Mouse (Mus musculus) midbrain, embryonic 15.5 days (tissue): ENCODE results near the gene Tanc2. TPM values are rescaled to one million over a fixed set of nuclear protein-coding genes. Genes with fewer than 3 reads are reported as not detected.
A peak's percentile ranks its signal among the peaks of the same experiment; 100 is the strongest.

Source experiments
- ATAC-seq: fragments of 200-750 bp; cut with Nextera tagmentation; replicated peaks from 2 replicates; pipeline ENCODE4 v1.8.0; 2017; ENCODE audit warnings: moderate TSS enrichment
- H3K27ac ChIP-seq: fragments of 300-500 bp; sonication (generic); 2 replicates; pipeline ENCODE4 v1.5.1; 2015; ENCODE audit warnings: mild to moderate bottlenecking, inconsistent platforms
- H3K27me3 ChIP-seq: fragments of 300-500 bp; sonication (generic); replicated peaks from 2 replicates; pipeline ENCODE4 v1.6.1; 2015; ENCODE audit warnings: inconsistent platforms
- H3K36me3 ChIP-seq: fragments of 300-500 bp; sonication (generic); replicated peaks from 2 replicates; pipeline ENCODE4 v1.6.1; 2015; ENCODE audit warnings: inconsistent platforms
- H3K4me1 ChIP-seq: fragments of 300-500 bp; sonication (generic); 2 replicates; pipeline ENCODE4 v1.6.1; 2015; ENCODE audit warnings: inconsistent platforms
- H3K4me2 ChIP-seq: fragments of 300-500 bp; sonication (generic); 2 replicates; pipeline ENCODE4 v1.6.1; 2015; ENCODE audit warnings: inconsistent platforms, mild to moderate bottlenecking, moderate library complexity
- H3K4me3 ChIP-seq: fragments of 300-500 bp; sonication (generic); 2 replicates; pipeline ENCODE4 v1.5.1; 2015; ENCODE audit warnings: mild to moderate bottlenecking, inconsistent platforms
- H3K9ac ChIP-seq: fragments of 300-500 bp; sonication (generic); 2 replicates; pipeline ENCODE4 v1.6.1; 2015; ENCODE audit warnings: mild to moderate bottlenecking, inconsistent platforms
- H3K9me3 ChIP-seq: fragments of 300-500 bp; sonication (generic); 2 replicates; pipeline ENCODE4 v1.6.1; 2016; ENCODE audit warnings: inconsistent platforms
- WGBS: fragments of 180-500 bp; shearing (Covaris S2); methylation state at CpG from one replicate; pipeline ENCODE4 v1.1.7; 2015; ENCODE audit warnings: mixed read lengths; 5-methylcytosine and 5-hydroxymethylcytosine counted together
- polyA plus RNA-seq: library from polyadenylated mRNA; unstranded; fragments of >200 nt; fragmentation: Nextera tagmentation; extraction: Ambion mirVana; gene quantifications from 2 replicates; pipeline ENCODE4 v1.2.1, GENCODE M21; 2015

The Tanc2 gene
- polyA plus RNA-seq, 1 experiment from 2014 or later: 52.8 TPM

DNA sequence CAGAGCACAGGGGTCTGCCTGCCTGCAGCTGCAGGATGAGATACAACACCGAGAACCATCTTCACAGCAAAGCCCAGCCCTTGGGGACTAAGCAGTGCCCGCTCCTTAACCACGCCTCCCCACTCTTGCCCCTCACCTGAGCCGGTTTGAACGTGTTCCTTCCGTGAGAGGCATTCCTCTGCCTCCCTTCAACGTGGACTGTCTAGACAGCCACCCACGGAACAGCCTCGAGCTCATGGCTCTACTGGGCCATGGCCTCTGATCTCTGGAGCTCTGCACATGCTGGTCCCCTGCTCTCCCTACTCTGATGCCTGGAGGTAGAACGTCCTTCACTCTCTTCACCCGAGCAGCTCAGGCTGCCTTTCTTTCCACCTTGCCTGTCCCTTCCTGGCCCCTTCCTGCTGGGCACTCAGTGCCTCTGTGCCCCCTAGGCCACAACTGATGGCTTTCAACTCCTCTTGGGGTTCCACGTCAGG, 363.2 kb downstream of the Tanc2 start, which contains the start of gene Cyb561:
TSS of gene Cyb561 (minus strand) at position 426 of the 476 bp plus-strand sequence.
- Histone ChIP-seq H3K4me3 (no peak within 1 kb of the TSS), H3K9ac (no peak within 1 kb of the TSS), H3K9me3 (no peaks in the 10 kb centered on the region), H3K36me3 (no peaks in the 10 kb centered on the region), H3K4me2 (no peak within 1 kb of the TSS), H3K4me1 (no peaks in the 10 kb centered on the region), H3K27me3 (no peaks in the 10 kb centered on the region), H3K27ac (no peak within 1 kb of the TSS)
- ATAC-seq: no peak
- 84% methylated on average over 12 of the region's 12 CpGs for WGBS

DNA sequence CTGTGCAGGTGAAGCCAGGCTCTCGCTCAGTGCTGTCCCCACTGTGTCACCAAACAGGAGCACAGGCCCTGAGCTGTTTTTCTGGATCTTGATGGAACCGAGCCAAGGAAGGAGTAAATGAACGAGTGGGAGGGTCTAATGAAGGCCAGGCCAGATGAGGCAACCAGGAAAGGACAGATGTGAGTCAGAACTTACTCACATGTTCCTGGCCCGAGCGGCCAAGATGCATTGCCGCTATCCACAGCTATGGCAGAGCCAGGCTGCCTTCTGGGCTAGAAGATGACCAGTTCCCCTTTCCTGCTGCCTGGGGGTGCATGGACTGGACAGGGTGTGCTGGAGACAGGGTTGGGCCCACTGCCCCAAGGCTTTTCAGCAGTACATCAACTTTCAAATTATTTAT, 363.6 kb downstream of the Tanc2 start:
- H3K27me3 ChIP-seq: no peaks in the 10 kb centered on the region
- H3K9ac ChIP-seq: no peak overlapping the region
- no peak overlapping the region for H3K4me3 ChIP-seq
- no peaks in the 10 kb centered on the region for H3K9me3 ChIP-seq
- H3K27ac ChIP-seq: no peak overlapping the region
- H3K4me1 ChIP-seq: no peaks in the 10 kb centered on the region
- H3K4me2 ChIP-seq: no peak overlapping the region
- no peak for ATAC-seq
- 90% methylated on average over 6 of the region's 6 CpGs for WGBS
- no peaks in the 10 kb centered on the region for H3K36me3 ChIP-seq

DNA sequence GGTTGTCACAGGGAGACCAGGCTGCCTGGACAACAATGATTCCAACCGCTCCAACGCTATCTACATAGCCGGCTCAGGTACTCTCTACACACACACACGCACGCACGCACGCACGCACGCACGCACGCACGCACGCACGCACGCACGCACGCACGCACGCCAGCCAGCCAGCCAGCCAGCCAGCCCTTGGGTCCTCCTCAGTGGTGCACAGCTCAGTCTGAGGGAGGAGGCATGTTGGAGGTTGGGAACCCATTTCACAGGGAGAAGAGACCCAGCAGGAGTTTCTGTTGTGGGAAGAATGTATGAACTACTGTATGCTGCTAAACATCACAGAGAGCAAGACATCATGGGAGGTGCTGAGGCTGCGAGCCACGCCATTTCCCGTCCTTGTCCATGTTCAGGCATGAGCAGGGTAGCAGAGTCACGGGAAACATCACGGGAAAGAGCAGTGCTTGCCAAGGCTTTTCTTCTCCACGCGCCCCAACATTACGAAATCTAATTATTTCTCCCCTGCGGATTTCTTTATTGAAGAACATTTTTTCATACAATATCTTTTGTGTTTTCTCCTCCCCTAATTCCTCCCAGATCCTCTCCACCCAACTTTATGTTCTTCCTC, 366.1 kb downstream of the Tanc2 start:
- no peak for ATAC-seq

DNA sequence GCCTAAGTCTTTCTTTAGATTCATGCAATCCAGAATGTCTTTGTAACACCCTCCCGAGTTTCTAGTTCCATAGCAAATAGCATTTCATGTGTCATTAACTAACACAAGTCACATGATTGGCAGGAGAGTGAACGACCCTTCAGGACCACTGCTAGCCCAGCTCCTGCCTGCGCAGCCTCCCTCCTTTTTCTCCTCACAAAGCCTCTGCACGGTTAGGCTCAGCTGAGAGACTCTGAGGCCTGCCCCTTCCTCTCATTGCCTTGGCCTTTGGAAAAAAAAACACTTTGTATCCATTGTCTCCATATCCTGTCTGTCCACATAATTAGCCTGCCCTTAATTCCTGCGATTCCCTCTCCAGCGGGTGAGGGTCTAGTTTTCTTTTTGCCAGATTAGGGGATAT, 367.7 kb downstream of the Tanc2 start:
- H3K27ac ChIP-seq: no peak overlapping the region
- H3K4me3 ChIP-seq: no peak overlapping the region
- H3K4me2 ChIP-seq: no peak overlapping the region
- no peaks in the 10 kb centered on the region for H3K9me3 ChIP-seq
- H3K36me3 ChIP-seq: no peaks in the 10 kb centered on the region
- WGBS: 40% methylated on average over 6 of the region's 6 CpGs
- no peak overlapping the region for H3K9ac ChIP-seq
- no peak for ATAC-seq
- no peaks in the 10 kb centered on the region for H3K27me3 ChIP-seq
- H3K4me1 ChIP-seq: no peaks in the 10 kb centered on the region

More for the DNA sequence above, 366.1 kb downstream of the Tanc2 start:
- WGBS: 85% methylated on average over 28 of the region's 28 CpGs
- Histone ChIP-seq H3K9ac (no peak overlapping the region), H3K4me3 (no peak overlapping the region), H3K9me3 (no peaks in the 10 kb centered on the region), H3K27ac (no peak overlapping the region), H3K4me2 (no peak overlapping the region), H3K27me3 (no peaks in the 10 kb centered on the region), H3K4me1 (no peaks in the 10 kb centered on the region), H3K36me3 (no peaks in the 10 kb centered on the region)

DNA sequence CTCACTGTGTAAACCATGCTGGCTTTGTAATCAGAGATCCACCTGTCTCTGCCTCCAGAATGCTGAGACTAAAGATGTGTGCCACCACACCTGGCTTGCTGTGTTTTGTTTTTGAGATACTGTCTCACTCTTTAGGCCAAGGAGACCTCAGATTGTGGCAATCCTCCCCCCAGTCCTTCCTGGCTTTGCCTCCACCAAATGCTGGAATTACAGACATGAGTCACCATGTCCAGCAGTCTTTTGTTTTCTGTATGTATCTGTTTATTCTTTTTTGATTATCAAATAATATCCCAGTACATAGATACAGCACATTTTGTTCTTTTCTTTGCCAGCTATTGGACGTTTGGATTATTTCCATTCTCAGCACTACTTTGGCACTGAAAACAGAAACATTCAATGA, 368.8 kb downstream of the Tanc2 start:
- H3K9me3 ChIP-seq: no peaks in the 10 kb centered on the region
- no peak overlapping the region for H3K9ac ChIP-seq
- no peaks in the 10 kb centered on the region for H3K27me3 ChIP-seq
- 76% methylated on average over 1 of the region's 1 CpGs for WGBS
- no peaks in the 10 kb centered on the region for H3K36me3 ChIP-seq
- H3K4me1 ChIP-seq: no peaks in the 10 kb centered on the region
- ATAC-seq: no peak
- H3K4me3 ChIP-seq: no peak overlapping the region
- no peak overlapping the region for H3K27ac ChIP-seq
- no peak overlapping the region for H3K4me2 ChIP-seq

DNA sequence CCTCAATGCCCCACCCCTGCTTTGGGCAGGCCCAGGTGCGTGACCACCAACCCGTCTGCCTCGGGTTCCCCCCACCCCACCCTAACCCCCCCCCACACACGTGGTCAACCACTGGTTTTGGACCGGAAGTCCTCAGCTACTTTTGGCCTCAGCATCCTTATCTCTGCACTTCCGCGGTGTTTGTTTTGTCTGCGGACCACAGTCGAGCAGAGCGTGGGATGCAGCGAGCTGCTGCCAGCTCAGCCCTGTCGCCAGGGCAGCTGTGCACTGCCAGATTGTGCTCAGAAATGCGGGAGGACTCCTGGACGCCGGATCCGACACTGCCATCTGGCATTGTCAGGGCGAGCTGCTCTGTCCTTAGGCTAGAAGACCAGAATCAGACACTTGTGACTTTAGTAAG, 369.6 kb downstream of the Tanc2 start:
- no peaks in the 10 kb centered on the region for H3K36me3 ChIP-seq
- H3K9me3 ChIP-seq: no peaks in the 10 kb centered on the region
- no peaks in the 10 kb centered on the region for H3K4me1 ChIP-seq
- no peaks in the 10 kb centered on the region for H3K27me3 ChIP-seq
- H3K27ac ChIP-seq: no peak overlapping the region
- H3K9ac ChIP-seq: no peak overlapping the region
- 49% methylated on average over 17 of the region's 17 CpGs for WGBS
- H3K4me2 ChIP-seq: no peak overlapping the region
- H3K4me3 ChIP-seq: no peak overlapping the region
- no peak for ATAC-seq

DNA sequence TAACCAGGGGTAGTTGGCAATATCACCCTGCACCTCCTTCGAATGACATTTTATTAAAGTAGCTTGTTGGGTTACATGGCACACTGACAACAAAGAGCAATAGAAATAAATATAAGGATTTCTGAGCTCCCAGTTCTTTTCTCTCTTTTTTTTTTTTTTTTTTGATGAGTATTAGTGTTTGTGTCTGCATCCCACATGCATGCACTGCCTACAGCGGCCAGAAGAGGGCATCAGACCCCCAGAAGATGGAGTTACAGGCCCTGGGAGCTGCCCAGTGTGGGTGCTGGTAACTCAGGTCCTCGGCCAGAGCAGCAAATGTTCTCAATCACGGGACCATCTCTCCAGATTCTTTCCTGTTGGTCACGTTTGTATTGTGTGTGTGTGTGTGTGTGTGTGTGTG, 374.9 kb downstream of the Tanc2 start:
- 67% methylated on average over 5 of the region's 5 CpGs for WGBS
- peaks cover 11% of the 10 kb centered on the region for H3K27me3 ChIP-seq

DNA sequence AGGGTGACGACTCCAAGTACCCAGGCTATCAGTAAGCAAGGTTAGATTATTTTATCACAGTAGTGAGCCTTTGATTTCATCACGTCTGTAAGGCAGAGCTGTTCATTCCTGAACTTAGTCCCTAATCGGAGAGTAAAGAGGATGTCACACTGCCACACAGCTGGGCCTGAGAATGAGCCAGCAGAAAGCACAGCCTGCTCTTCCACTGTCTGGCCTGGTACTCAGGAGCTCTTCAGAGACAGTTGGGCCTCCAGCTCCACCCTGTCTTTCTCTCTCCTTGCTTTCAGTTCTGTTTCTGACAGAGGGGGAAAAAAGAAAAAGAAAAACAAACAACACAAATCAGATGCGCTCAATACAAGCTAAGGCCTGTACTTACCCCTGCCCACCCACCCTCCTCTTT, 376.5 kb downstream of the Tanc2 start:
- peaks cover 12% of the 10 kb centered on the region for H3K27me3 ChIP-seq

More for the DNA sequence above, 374.9 kb downstream of the Tanc2 start:
- no peak overlapping the region for H3K4me2 ChIP-seq
- H3K9ac ChIP-seq: no peak overlapping the region
- H3K36me3 ChIP-seq: no peaks in the 10 kb centered on the region
- no peaks in the 10 kb centered on the region for H3K9me3 ChIP-seq
- peaks cover 15% of the 10 kb centered on the region for H3K4me1 ChIP-seq
- H3K27ac ChIP-seq: no peak overlapping the region
- ATAC-seq: no peak
- no peak overlapping the region for H3K4me3 ChIP-seq

DNA sequence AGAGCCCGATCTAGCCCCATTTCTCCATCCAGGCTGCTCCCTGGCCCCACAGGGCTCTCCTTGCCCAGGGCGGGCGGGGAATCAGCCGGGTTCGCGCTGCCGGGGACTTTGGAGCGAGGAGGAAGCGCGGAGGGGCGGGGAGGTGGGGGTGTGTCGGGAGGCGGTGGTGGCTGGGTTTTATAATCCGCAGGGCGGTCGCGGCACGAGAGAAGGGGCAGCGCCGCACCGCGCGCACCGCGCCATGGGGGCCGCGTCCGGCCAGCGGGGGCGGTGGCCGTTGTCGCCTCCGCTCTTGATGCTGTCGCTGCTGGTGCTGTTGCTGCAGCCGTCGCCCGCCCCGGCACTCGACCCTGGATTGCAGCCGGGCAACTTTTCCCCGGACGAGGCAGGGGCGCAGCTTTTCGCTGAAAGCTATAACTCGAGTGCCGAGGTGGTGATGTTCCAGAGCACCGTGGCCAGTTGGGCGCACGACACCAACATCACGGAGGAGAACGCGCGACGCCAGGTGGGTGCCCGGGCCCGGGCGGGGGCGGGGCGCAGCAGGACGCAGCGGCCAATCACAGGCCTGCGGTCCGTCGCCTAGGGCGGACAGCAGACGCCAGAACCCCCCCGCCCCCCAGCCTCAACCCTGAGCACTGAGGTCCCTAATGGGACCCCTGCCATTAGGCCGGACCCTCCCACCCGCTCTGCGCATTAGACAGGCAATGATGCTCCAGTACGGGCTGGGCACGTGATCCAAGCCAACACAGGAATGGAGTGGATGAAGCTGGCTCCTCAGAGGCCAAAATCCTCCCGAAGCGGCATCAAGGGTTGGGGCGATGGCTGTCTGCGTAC, 378.2 kb downstream of the Tanc2 start, which contains the start of gene Ace:
TSS of gene Ace (plus strand) at position 205 of the 834 bp plus-strand sequence.
- Histone ChIP-seq H3K9ac (peak within 1 kb of the TSS; percentile 61), H3K9me3 (no peaks in the 10 kb centered on the region), H3K36me3 (no peaks in the 10 kb centered on the region), H3K4me2 (peak within 1 kb of the TSS; percentile 96), H3K27ac (peak within 1 kb of the TSS; percentile 51; the same call in 1 of the 2 replicates), H3K4me1 (peaks cover 15% of the 10 kb centered on the region), H3K4me3 (peak within 1 kb of the TSS; percentile 66), H3K27me3 (peaks cover 12% of the 10 kb centered on the region)
- under 1% methylated on average over 76 of the region's 76 CpGs for WGBS
- peak; percentile 85 for ATAC-seq

More for the DNA sequence above, 376.5 kb downstream of the Tanc2 start:
- Histone ChIP-seq H3K9me3 (no peaks in the 10 kb centered on the region), H3K9ac (no peak overlapping the region), H3K36me3 (no peaks in the 10 kb centered on the region), H3K4me3 (no peak overlapping the region), H3K27ac (no peak overlapping the region), H3K4me2 (no peak overlapping the region), H3K4me1 (peaks cover 15% of the 10 kb centered on the region)
- 70% methylated on average over 4 of the region's 4 CpGs for WGBS
- ATAC-seq: no peak

DNA sequence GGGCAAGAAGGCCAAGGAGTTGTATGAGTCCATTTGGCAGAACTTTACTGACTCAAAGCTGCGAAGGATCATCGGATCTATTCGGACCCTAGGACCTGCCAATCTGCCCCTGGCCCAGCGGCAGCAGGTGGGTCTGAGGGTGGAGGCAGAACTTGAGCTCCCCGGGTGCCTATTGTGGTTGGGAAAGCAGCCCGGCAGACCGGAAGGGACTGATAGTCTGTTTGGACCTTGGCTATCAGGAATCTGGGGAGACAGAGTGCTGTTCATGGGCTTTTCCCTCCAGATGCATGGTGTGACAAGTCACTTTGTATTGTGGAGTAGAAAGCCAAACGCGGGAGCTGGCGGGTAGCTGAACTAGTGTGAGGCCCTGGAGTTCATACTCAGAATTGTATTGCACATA, 379.2 kb downstream of the Tanc2 start:
- 51% methylated on average over 10 of the region's 10 CpGs for WGBS
- Histone ChIP-seq H3K27ac (no peak overlapping the region), H3K36me3 (no peaks in the 10 kb centered on the region), H3K4me2 (peak overlapping the region; percentile 96), H3K4me1 (peaks cover 15% of the 10 kb centered on the region), H3K9ac (no peak overlapping the region), H3K9me3 (no peaks in the 10 kb centered on the region), H3K4me3 (peak overlapping the region; percentile 66; the same call in 1 of the 2 replicates), H3K27me3 (peaks cover 12% of the 10 kb centered on the region)
- ATAC-seq: no peak

DNA sequence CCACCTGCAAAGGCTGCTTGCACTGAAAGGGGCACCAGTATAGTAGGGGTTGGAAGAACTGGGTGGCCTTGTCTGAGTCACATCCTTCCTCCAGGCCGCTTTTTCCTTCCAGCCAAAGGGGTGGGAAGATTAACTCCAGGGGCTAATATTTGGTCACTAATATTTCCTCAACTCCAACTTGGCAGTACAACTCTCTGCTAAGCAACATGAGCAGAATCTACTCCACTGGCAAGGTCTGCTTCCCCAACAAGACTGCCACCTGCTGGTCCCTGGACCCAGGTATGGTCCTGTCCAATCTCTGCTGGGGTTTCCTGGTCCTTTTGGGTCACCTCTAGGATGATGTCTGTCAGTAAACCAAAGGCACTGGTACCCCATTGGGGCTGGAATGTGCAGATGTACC, 379.7 kb downstream of the Tanc2 start:
- Histone ChIP-seq H3K4me3 (no peak overlapping the region), H3K4me1 (peaks cover 15% of the 10 kb centered on the region), H3K4me2 (no peak overlapping the region), H3K9ac (no peak overlapping the region), H3K27ac (no peak overlapping the region), H3K36me3 (no peaks in the 10 kb centered on the region), H3K27me3 (peaks cover 12% of the 10 kb centered on the region), H3K9me3 (no peaks in the 10 kb centered on the region)
- 40% methylated on average over 1 of the region's 1 CpGs for WGBS
- ATAC-seq: no peak

DNA sequence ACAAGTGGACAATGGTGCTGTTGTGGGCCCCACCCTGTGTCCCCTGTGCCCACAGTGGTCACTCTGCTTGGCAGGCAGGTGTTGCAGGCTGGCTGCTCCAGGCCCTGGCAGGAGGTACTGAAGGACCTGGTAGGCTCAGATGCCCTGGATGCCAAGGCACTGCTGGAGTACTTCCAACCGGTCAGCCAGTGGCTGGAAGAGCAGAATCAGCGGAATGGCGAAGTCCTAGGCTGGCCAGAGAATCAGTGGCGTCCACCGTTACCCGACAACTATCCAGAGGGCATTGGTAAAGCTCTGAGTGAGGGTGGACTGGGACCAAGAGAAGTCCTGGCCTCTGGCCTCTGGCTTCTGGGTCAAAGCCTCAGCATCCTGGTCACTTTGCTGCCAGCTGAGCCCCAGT, 384.8 kb downstream of the Tanc2 start:
- no peaks in the 10 kb centered on the region for H3K4me1 ChIP-seq
- no peak for ATAC-seq
- 93% methylated on average over 6 of the region's 6 CpGs for WGBS

More for the DNA sequence above, 384.8 kb downstream of the Tanc2 start:
- Histone ChIP-seq H3K4me3 (no peak overlapping the region), H3K27me3 (0 out of 2 replicates have a peak, but pooled peaks cover 2% of the 10 kb centered on the region), H3K4me2 (no peak overlapping the region), H3K27ac (no peak overlapping the region), H3K9ac (no peak overlapping the region), H3K9me3 (no peaks in the 10 kb centered on the region), H3K36me3 (no peaks in the 10 kb centered on the region)
